Mouse (Mus musculus) left cerebral cortex, adult 2 months (tissue): ENCODE measurements around the gene Pard3b. TPM values are rescaled to one million over a fixed set of nuclear protein-coding genes. Genes with fewer than 3 reads are reported as not detected.

Experiments
- DNase-seq, 2 experiments: peaks; one replicate each; pipeline ENCODE4 v3.0.0; 2021 to 2022; ENCODE audit warnings: low spot score in 2 of 2, mixed read lengths in 1 of 2; ENCODE audit errors: extremely low spot score in 1 of 2
- H3K27ac ChIP-seq: fragments of 200-600 bp; 2 replicates; pipeline ENCODE4 v1.8.1; 2022
- H3K4me3 ChIP-seq: fragments of 200-600 bp; 2 replicates; pipeline ENCODE4 v1.8.1; 2022
- CTCF ChIP-seq: fragments of 200-600 bp; IDR thresholded peaks from 2 replicates; pipeline ENCODE4 v1.8.1; 2022; ENCODE audit warnings: antibody characterized with exemption, mild to moderate bottlenecking, moderate library complexity
- intact Hi-C: fragments of 180-260 bp; cut with DNase I; formaldehyde crosslinking; loops from one replicate; pipeline ENCODE4 v1.15.1; 2025
- total RNA-seq, 2 experiments: library from RNA; stranded (reverse); gene quantifications; 2 replicates each; pipeline ENCODE4 v1.2.3; 2021

The Pard3b gene
- total RNA-seq, 2 experiments from 2014 or later, result 4.0 to 5.1 TPM

DNA sequence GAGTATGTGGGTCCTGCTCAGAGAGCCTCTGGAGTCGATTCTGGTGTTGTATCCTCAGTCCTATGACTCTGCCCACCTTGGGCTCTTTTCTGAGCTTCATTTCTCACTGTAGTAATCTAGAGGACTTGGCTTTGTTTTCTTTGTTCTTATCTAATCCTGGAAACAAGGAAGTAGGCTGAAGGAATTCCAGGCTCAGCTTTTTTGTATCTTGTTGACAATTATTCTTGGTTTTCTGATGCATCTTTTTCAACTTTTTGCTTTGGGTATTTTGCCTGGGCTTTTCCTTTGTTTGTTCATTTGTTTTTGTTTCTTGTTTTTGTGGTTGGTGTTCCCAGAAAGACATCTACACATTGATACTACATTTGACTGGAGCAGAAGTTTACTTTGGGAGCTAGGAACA lies 236.3 kb downstream of the Pard3b start:
- intact Hi-C loops, result no loop called here
- Histone ChIP-seq H3K4me3 (no peak overlapping the region), H3K27ac (no peak overlapping the region)
- TF ChIP-seq CTCF, result no peak
- DNase-seq, result no peak

DNA sequence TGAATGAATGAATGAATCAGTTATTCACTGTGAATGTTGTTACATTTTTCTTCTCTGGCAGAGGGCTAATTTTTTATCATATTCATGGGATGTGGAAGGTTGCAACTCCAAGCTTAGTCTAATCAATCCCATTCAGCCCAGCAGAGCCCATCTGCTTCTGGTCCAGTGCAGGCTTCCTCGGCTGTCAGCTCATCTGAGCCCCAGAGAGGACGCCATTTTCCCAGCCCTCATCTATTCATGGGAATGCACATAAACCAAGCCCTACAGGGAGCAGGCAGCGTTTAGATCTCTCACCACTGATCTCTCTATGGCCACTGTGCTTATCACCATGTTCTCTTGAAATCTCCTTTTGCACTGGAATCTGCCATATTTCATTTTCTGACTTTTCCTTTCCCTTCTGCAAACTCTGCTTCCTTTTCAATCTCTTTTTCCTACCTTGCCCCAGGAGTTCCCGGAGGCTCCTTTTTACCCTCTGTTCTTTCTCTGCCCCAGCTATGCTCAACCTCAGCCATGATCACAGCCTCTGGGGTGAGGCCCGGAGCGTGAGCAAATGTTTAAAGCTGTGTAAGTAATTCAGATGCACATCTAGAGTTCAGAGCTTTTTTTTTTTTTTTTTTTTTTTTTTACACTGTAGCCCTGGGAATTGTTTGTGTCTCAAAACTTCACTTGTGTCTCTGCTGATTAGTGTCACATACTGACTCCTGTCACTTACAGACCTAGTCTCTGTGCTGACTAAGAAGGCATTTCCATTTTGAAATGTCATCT lies 241.3 kb downstream of the Pard3b start:
- intact Hi-C loops, result no loop called here

GRCm38 (mm10) chr1:61896048-61896447 lies 257.4 kb downstream of the Pard3b start:
- TF ChIP-seq CTCF, result no peak
- no peak for DNase-seq
- intact Hi-C loops, result no loop called here
- H3K27ac ChIP-seq, result no peak overlapping the region
- no peak overlapping the region for H3K4me3 ChIP-seq

More for the DNA sequence above, 241.3 kb downstream of the Pard3b start:
- no peak overlapping the region for H3K4me3 ChIP-seq
- no peak for DNase-seq
- H3K27ac ChIP-seq, result no peak overlapping the region
- no peak for TF ChIP-seq CTCF

DNA sequence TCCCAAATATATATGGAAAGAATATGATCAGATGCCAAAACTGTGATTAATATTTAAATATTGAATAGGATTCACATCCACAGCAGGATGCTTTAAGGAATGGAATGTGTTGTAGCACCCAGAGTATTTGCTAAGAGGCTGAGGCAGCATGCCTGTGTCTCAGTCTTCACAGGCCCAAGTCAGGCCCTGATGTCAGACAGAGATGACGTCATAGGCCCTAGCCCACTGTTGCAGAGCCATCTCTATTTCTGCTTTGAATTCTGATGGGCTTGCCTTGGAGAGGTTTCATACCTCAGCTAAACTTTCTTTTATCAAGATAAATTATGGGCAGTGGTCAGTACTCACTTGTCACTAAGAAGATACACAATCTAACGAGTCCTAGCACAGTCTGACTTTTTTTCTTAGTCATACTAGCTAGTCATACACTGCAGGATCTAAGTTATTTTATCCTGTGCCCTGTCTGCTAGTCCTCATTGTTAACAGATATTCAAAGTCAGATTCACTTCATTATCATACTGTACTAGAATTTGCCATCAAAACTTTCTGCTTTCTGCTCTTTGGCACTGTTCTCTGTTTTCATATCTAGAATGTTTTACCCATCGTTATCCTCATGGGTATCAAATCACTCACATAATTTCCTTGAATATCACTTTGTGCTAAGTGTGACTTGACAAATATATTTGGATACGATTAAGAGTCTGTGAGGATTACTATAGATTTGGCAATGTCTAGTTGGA lies 264.8 kb downstream of the Pard3b start:
- TF ChIP-seq CTCF, result no peak
- no peak overlapping the region for H3K27ac ChIP-seq
- no peak overlapping the region for H3K4me3 ChIP-seq
- DNase-seq, result no peak
- intact Hi-C loops, result no loop called here

- intact Hi-C loops, result no loop called here
- DNase-seq, result no peak
- Histone ChIP-seq H3K4me3 (no peak overlapping the region), H3K27ac (no peak overlapping the region)
- TF ChIP-seq CTCF, result no peak
These were observed 265.4 kb downstream of the Pard3b start for GRCm38 (mm10) chr1:61904036-61904435.

GRCm38 (mm10) chr1:61912931-61913330 lies 274.3 kb downstream of the Pard3b start:
- H3K4me3 ChIP-seq, result no peak overlapping the region
- intact Hi-C loops, result no loop called here
- TF ChIP-seq CTCF, result no peak
- DNase-seq, result no peak
- no peak overlapping the region for H3K27ac ChIP-seq

DNA sequence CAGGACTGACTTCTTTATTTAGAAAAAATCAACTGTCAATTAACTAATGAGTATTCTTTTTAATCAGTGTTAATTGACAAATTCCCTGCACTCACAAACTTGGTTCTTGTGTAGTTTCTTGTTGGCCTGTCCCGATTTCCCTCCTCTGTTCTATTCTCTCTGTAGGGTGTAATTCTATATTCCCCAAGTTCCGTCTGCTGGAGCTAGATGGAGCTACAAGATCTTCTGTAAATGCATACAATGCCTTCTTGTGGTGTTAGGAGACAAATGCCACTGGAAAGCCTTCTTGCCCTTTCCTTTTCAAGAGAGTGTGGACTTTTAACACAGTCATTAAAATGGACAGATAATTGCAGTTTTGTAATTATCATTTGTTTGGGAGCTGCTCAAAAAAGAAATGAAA lies 286.3 kb downstream of the Pard3b start:
- DNase-seq, result peak in 1 of 2 experiments; percentile 25
- peak; percentile 78 for TF ChIP-seq CTCF

GRCm38 (mm10) chr1:61925541-61925940 lies 286.9 kb downstream of the Pard3b start:
- H3K4me3 ChIP-seq, result no peak overlapping the region
- DNase-seq, result no peak
- H3K27ac ChIP-seq, result no peak overlapping the region
- intact Hi-C loops, result loop anchor here (2.0 to 10.0 kb wide), 3 partner anchors 548 to 1039 kb away; no protein-coding TSS in a partner anchor
- no peak for TF ChIP-seq CTCF

More for the DNA sequence above, 286.3 kb downstream of the Pard3b start:
- intact Hi-C loops, result loop anchor here (2.0 to 10.0 kb wide), 3 partner anchors 548 to 1040 kb away; no protein-coding TSS in a partner anchor
- Histone ChIP-seq H3K4me3 (no peak overlapping the region), H3K27ac (no peak overlapping the region)

- no peak overlapping the region for H3K4me3 ChIP-seq
- DNase-seq, result no peak
- intact Hi-C loops, result loop anchor here (5.0 to 10.0 kb wide), 2 partner anchors 551 to 1037 kb away; no protein-coding TSS in a partner anchor
- TF ChIP-seq CTCF, result no peak
- H3K27ac ChIP-seq, result no peak overlapping the region
These were observed 289.6 kb downstream of the Pard3b start for GRCm38 (mm10) chr1:61928131-61928761.

DNA sequence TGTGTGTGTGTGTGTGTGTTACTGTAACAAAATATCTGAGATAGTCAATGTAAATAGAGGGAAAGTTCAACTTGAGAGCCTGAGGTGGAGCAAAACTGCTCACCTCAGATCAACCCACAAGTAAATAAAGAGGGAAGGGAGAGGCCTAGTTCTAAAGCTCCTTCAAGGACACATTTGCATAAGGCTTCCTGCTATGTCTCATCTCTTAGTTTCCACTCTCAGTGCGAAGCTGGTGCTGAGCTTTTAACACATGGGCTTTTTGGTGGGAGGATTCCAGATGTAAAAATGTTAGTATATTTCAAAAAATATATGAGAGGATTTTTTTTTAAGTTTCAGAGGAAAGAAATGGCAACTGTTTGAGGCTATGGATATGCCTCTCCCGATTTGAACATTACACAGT lies 294.9 kb downstream of the Pard3b start:
- DNase-seq, result no peak
- intact Hi-C loops, result no loop called here
- Histone ChIP-seq H3K4me3 (no peak overlapping the region), H3K27ac (no peak overlapping the region)
- TF ChIP-seq CTCF, result no peak

GRCm38 (mm10) chr1:61934760-61935159 lies 296.1 kb downstream of the Pard3b start:
- TF ChIP-seq CTCF, result no peak
- intact Hi-C loops, result no loop called here
- no peak for DNase-seq
- Histone ChIP-seq H3K4me3 (no peak overlapping the region), H3K27ac (no peak overlapping the region)

GRCm38 (mm10) chr1:61939882-61940281 lies 301.3 kb downstream of the Pard3b start:
- no peak for DNase-seq
- no peak overlapping the region for H3K27ac ChIP-seq
- no peak overlapping the region for H3K4me3 ChIP-seq
- TF ChIP-seq CTCF, result no peak
- intact Hi-C loops, result no loop called here
